Mouse (Mus musculus) layer of hippocampus, adult 9-10 months (tissue): ENCODE measurements around the gene Gm5483.
"Not testable (repeated sequence)": the region's sequence is repeated elsewhere in the genome, so short reads cannot be mapped to it uniquely, and the experiment has no call there.

Experiments
- DNase-seq: peaks from one replicate; pipeline ENCODE4 v3.0.0; 2022; ENCODE audit warnings: low spot score

The Gm5483 gene

GRCm38 (mm10) chr16:36183912-36184311, at the start of gene Gm5483:
Gene Gm5483 (plus strand): TSS chr16:36184212.
- not testable (repeated sequence) for DNase-seq

GRCm38 (mm10) chr16:36138201-36138600, 45.8 kb upstream of the Gm5483 start:
- DNase-seq, result no peak

GRCm38 (mm10) chr16:36156402-36156975, 27.5 kb upstream of the Gm5483 start, which contains the start of gene Stfa2l1:
Gene Stfa2l1 (plus strand): TSS chr16:36156811.
- DNase-seq, result no peak

GRCm38 (mm10) chr16:36167841-36168240, 16.2 kb upstream of the Gm5483 start:
- not testable (repeated sequence) for DNase-seq

GRCm38 (mm10) chr16:36176108-36176507, 7.9 kb upstream of the Gm5483 start:
- no peak for DNase-seq

- no peak for DNase-seq
Observed at GRCm38 (mm10) chr16:36179910-36180309, 4.1 kb upstream of the Gm5483 start.

- no peak for DNase-seq
Observed at GRCm38 (mm10) chr16:36199226-36199625, 15.2 kb downstream of the Gm5483 start.

GRCm38 (mm10) chr16:36203846-36204245, 19.8 kb downstream of the Gm5483 start:
- no peak for DNase-seq

GRCm38 (mm10) chr16:36205684-36206083, 21.7 kb downstream of the Gm5483 start:
- not testable (repeated sequence) for DNase-seq

- DNase-seq, result no peak
Observed at GRCm38 (mm10) chr16:36209967-36210453, 26.0 kb downstream of the Gm5483 start, which contains the start of gene Gm5416. Gene Gm5416 (plus strand): TSS chr16:36210403.

- not testable (repeated sequence) for DNase-seq
Observed at GRCm38 (mm10) chr16:36221168-36221567, 37.2 kb downstream of the Gm5483 start, which contains the start of gene 2010005H15Rik. Gene 2010005H15Rik (plus strand): TSS chr16:36221468.
